Mouse (Mus musculus): ENCODE measurements around the gene Col7a1. TPM values are rescaled to one million over a fixed set of nuclear protein-coding genes. Genes with fewer than 3 reads are reported as not detected.

Col7a1 gene
- polyA plus RNA-seq, 1 experiment from 2014 or later: 3.9 TPM

- 91% methylated on average over 7 of the region's 7 CpGs for WGBS
- Histone ChIP-seq H3K4me2 (replicated peaks) (no peak overlapping the region), H3K9ac (no peak overlapping the region), H3K36me3 (peaks cover 15% of the 10 kb centered on the region), H3K4me1 (no peaks in the 10 kb centered on the region), H3K27me3 (no peaks in the 10 kb centered on the region), H3K4me3 (no peak overlapping the region), H3K9me3 (replicated peaks) (no peaks in the 10 kb centered on the region), H3K27ac (no peak overlapping the region)
- ATAC-seq (ENCODE audit: low FRiP score): no peak
Observed at GRCm38 (mm10) chr9:109031001-109031400, 77.6 kb downstream of the Col7a1 start.

- H3K36me3 ChIP-seq: peaks cover 10% of the 10 kb centered on the region
- H3K4me2 ChIP-seq (replicated peaks): no peak overlapping the region
- no peak overlapping the region for H3K9ac ChIP-seq
- no peaks in the 10 kb centered on the region for H3K27me3 ChIP-seq
- no peak overlapping the region for H3K27ac ChIP-seq
- no peak overlapping the region for H3K4me3 ChIP-seq
- no peak for ATAC-seq (ENCODE audit: low FRiP score)
- H3K4me1 ChIP-seq: no peaks in the 10 kb centered on the region
- 83% methylated on average over 8 of the region's 8 CpGs for WGBS
- H3K9me3 ChIP-seq (replicated peaks): no peaks in the 10 kb centered on the region
Observed at GRCm38 (mm10) chr9:109031686-109032085, 78.3 kb downstream of the Col7a1 start.

- H3K27ac ChIP-seq: no peak overlapping the region
- H3K27me3 ChIP-seq: no peaks in the 10 kb centered on the region
- peaks cover 10% of the 10 kb centered on the region for H3K36me3 ChIP-seq
- H3K9me3 ChIP-seq (replicated peaks): no peaks in the 10 kb centered on the region
- no peak overlapping the region for H3K4me3 ChIP-seq
- H3K4me2 ChIP-seq (replicated peaks): no peak overlapping the region
- H3K9ac ChIP-seq: no peak overlapping the region
- ATAC-seq (ENCODE audit: low FRiP score): no peak
- H3K4me1 ChIP-seq: no peaks in the 10 kb centered on the region
- WGBS: 87% methylated on average over 6 of the region's 6 CpGs
Observed at GRCm38 (mm10) chr9:109032435-109032834, 79.0 kb downstream of the Col7a1 start.

MicroRNAs within 50 kb of the gene (microRNA counts, 519-probe panel; counts per million panel counts)
- 470 counts per million, percentile 58 among the panel's probes with 10 or more counts for microRNA mmu-miR-711

Small RNAs within 50 kb of the gene (microRNA-seq; reads per million reads assigned to microRNA genes)
- not detected for gene Mir711

Other genes starting within 250 kb of the Col7a1 start
- 140 and 154 TPM in 2 replicates for gene Ip6k2, start 169.8 kb upstream of the Col7a1 start, polyA plus RNA-seq (2016; fragmentation: Nextera tagmentation; extraction: Ambion mirVana)
- gene Nckipsd, start 145.2 kb upstream of the Col7a1 start, polyA plus RNA-seq (2016; fragmentation: Nextera tagmentation; extraction: Ambion mirVana): 20.2 and 23.3 TPM in 2 replicates
- gene Celsr3, start 127.3 kb upstream of the Col7a1 start, polyA plus RNA-seq (2016; fragmentation: Nextera tagmentation; extraction: Ambion mirVana): 11.9 TPM in 2 replicates
- 12.7 and 16.5 TPM in 2 replicates for gene Slc26a6, start 100.3 kb upstream of the Col7a1 start, polyA plus RNA-seq (2016; fragmentation: Nextera tagmentation; extraction: Ambion mirVana)
- gene Tmem89, start 39.0 kb upstream of the Col7a1 start, polyA plus RNA-seq (2016; fragmentation: Nextera tagmentation; extraction: Ambion mirVana): 0.44 and 0.48 TPM in 2 replicates
- 346 and 367 TPM in 2 replicates for gene Uqcrc1, start 17.0 kb upstream of the Col7a1 start, polyA plus RNA-seq (2016; fragmentation: Nextera tagmentation; extraction: Ambion mirVana)
- gene Ucn2, start 32.4 kb downstream of the Col7a1 start, polyA plus RNA-seq (2016; fragmentation: Nextera tagmentation; extraction: Ambion mirVana): not detected in 2 replicates
- 20.1 and 24.0 TPM in 2 replicates for gene Pfkfb4, start 38.2 kb downstream of the Col7a1 start, polyA plus RNA-seq (2016; fragmentation: Nextera tagmentation; extraction: Ambion mirVana)
- 52.3 and 56.6 TPM in 2 replicates for gene Shisa5, start 85.0 kb downstream of the Col7a1 start, polyA plus RNA-seq (2016; fragmentation: Nextera tagmentation; extraction: Ambion mirVana)
- gene Trex1, start 106.1 kb downstream of the Col7a1 start, polyA plus RNA-seq (2016; fragmentation: Nextera tagmentation; extraction: Ambion mirVana): 8.0 and 9.9 TPM in 2 replicates
- 29.3 and 31.8 TPM in 2 replicates for gene Atrip, start 120.5 kb downstream of the Col7a1 start, polyA plus RNA-seq (2016; fragmentation: Nextera tagmentation; extraction: Ambion mirVana)
- gene Ccdc51, start 128.9 kb downstream of the Col7a1 start, polyA plus RNA-seq (2016; fragmentation: Nextera tagmentation; extraction: Ambion mirVana): 11.9 and 12.1 TPM in 2 replicates
- gene Tma7, start 129.0 kb downstream of the Col7a1 start, polyA plus RNA-seq (2016; fragmentation: Nextera tagmentation; extraction: Ambion mirVana): 746 and 747 TPM in 2 replicates
- gene Plxnb1, start 141.8 kb downstream of the Col7a1 start, polyA plus RNA-seq (2016; fragmentation: Nextera tagmentation; extraction: Ambion mirVana): 38.4 and 41.2 TPM in 2 replicates
- gene Fbxw21, start 208.5 kb downstream of the Col7a1 start, polyA plus RNA-seq (2016; fragmentation: Nextera tagmentation; extraction: Ambion mirVana): not detected in 2 replicates
- gene Fbxw13, start 242.4 kb downstream of the Col7a1 start, polyA plus RNA-seq (2016; fragmentation: Nextera tagmentation; extraction: Ambion mirVana): not detected in 2 replicates